Mouse (Mus musculus) frontal cortex, postnatal 14 days (tissue): ENCODE data around the gene Slc35a5.
A peak's percentile ranks its signal among the peaks of the same experiment; 100 is the strongest.

ENCODE experiments used
- DNase-seq, 2 experiments: peaks; one replicate each; pipeline ENCODE4 v3.0.0; 2022; ENCODE audit warnings: low spot score in 2 of 2

The Slc35a5 gene

GRCm38 (mm10) chr16:45158522-45159388, at the start of gene Slc35a5, which contains the start of gene Atg3:
Gene Slc35a5, minus strand, starts transcription at chr16:45158706.
Gene Atg3, plus strand, starts transcription at chr16:45158785.
- peak; percentile 91 to 94 for DNase-seq

GRCm38 (mm10) chr16:45204859-45205670, 46.6 kb upstream of the Slc35a5 start:
- DNase-seq, result no peak

DNA sequence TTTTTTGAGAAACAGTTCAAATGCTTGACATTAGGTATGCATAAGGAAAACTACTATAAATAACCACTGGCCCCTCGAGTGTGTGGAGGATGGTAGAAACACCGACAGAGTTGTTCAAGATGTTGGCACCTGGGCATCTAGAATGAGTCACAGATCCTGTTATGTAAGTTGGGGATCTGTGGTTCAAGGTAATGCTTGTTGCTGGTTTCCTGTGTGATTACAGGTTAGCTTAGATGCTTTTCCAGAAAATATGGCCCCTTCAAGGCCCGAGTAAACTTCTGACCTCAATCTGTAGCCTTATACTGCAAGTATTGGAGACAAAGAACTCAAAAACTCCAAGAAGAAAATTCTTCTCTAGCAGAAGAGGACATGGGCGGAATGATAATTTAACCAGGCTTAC, 45.9 kb upstream of the Slc35a5 start:
- DNase-seq, result no peak

- DNase-seq, result no peak
Measured at GRCm38 (mm10) chr16:45201395-45201794, 42.9 kb upstream of the Slc35a5 start.

- peak; percentile 26 to 63 for DNase-seq
Measured at GRCm38 (mm10) chr16:45196816-45197215, 38.3 kb upstream of the Slc35a5 start.

GRCm38 (mm10) chr16:45192613-45193012, 34.1 kb upstream of the Slc35a5 start:
- DNase-seq, result peak; percentile 29 to 73

- DNase-seq, result no peak
Measured at GRCm38 (mm10) chr16:45181824-45182223, 23.3 kb upstream of the Slc35a5 start.

DNA sequence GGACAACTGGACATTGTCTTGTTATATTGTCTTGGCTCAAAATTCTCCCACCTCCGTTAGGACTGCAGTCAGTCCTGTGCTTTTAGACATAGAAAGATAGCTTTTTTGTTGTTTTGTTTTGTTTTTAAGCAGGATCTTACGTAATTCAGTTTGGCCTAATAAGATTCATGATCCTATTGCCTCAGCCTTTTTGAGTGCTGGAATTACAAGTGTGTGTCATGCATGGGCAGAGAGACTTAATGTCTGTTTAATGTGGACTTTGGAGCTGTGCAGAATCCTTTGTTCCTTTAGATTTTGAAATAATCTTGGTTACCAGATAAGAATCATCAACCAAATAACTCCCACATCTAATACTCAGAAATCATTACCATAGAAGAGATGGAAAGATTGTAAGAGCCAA, 20.0 kb upstream of the Slc35a5 start:
- no peak for DNase-seq

DNA sequence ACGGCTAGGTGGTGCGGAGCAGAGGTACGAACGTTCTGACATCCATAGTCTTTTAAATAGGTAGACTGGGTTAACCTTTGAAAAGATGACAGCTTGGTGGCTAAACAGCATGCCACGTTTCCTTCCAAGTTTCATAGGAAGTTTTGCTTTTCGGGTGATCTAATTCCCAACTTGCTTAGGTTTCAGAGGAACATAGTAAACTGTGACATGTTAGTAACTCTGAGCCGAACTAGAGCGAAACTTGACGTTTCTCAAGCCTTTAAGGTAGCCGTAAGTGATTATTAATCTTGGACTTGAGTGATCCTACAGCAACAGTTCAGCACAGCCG, 847 bp upstream of the Slc35a5 start:
- no peak for DNase-seq

DNA sequence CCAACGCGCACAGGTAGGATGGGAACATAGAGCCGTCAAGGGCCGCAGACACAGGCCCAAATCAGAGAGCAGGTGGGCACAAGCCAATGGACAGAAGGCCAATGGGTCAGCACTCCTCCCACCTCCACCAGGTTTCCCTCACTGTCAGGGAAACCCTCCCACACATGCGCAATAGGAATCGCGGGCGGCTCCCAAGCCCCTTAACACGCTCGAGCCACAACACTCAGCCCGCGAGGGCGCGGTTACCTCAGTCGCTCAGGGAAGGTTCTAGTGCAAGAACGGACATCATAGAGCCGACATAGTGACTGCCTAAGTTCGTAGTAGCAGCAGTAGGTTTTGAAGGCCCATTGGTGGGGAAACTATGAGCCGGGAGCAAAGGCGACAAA, 377 bp downstream of the Slc35a5 start:
- peak; percentile 57 to 62 for DNase-seq

DNA sequence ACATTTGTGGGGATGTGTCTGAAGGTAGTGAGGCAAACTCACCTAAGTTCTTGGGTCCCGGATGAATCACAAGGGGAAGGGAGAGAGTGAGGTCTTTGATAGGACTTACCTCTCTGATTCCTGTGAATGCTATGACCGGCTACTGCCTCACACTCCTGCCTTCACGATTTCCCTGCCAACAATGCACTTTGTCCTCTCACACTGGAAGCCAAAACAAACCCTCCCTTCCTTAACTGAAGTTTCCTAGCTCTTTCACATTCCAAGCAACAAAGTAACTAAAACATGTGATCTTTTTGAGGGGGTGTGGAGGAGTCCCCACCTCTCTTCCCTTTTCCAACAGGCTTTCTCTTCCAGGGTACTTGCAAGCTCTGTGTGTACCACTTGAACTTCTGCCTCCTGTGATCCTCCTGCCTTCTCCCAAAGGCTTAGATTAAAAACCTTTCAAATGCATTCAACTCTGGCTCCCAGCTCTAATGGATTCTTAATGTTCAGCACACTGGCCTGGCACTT, 3.7 kb downstream of the Slc35a5 start:
- no peak for DNase-seq

- DNase-seq, result no peak
Measured at GRCm38 (mm10) chr16:45148488-45149082, 9.9 kb downstream of the Slc35a5 start.

DNA sequence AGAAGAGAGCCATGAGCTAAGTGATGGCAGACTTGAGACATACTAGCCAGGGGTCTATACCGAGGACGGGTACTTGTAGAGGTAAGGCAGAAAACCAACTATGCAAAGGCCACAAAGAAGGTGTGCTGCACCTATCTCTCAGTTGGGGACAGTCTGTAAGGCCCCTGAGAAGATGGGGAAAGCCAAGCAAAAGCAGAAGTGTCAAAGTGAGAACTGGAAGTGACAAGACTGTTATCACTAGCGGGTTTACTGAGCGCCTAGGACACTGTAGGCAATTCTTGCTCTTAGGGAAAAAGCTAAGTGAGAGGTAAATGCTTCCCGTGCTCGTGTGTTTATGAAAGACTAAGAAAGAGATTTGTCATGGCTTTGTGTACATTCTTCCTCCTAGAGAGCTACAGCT, 13.4 kb downstream of the Slc35a5 start:
- DNase-seq, result no peak

DNA sequence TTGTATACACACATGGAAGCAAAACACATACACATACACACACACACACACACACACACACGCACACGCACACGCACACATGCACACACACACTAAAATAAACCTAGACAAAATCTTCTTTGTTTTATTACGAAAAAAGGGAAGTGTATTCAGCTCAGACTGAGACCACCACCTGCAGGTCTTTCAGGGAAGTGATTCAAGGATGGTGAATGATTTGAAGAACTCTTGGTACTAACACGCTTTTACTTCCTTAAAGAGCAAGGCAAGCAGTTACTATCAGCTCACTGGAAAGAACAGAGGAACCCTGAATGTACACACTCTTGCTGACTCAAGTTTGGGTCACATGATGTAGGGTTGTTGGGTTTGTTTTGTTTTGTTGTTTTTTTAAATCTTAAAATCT, 15.9 kb downstream of the Slc35a5 start:
- no peak for DNase-seq

- no peak for DNase-seq
Measured at GRCm38 (mm10) chr16:45141711-45142110, 16.8 kb downstream of the Slc35a5 start.

DNA sequence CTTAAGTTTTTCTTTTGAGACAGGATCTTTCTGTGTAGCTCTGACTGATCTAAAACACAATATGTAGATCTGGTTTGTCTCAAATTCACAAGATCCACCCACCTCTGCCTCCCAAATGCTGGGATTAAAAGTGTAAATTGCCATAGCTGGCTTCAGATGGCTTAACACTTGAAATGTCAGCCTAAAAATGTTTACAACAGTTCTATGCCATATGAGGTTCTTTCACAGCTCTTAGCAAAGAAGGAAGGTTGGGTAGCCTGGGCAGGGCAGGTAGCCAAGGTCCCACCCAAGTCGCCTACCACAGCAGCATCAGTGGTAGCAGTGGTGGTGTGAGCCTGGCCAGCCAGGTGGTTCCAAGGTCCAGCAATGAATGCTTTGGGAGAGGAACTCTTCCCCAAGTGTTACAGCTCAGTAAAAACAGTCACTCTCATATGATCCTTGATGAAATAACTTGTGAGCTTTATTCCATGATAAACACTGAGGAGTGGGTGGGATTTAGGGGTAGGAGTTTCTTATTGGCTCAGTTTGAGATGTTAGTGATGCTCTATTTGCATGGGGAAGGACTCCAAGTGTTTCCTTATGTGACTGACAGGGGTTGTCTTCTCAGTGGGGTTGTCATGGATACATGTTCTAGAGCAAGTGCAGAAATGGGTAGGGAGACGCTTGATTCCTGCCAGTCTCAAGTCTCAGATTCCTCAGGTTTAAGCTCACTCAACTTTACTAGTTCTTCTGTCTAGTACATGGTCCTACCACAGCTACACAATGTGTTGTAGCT, 30.4 kb downstream of the Slc35a5 start:
- DNase-seq, result no peak

- no peak for DNase-seq
Measured at GRCm38 (mm10) chr16:45124230-45125203, 34.0 kb downstream of the Slc35a5 start.

DNA sequence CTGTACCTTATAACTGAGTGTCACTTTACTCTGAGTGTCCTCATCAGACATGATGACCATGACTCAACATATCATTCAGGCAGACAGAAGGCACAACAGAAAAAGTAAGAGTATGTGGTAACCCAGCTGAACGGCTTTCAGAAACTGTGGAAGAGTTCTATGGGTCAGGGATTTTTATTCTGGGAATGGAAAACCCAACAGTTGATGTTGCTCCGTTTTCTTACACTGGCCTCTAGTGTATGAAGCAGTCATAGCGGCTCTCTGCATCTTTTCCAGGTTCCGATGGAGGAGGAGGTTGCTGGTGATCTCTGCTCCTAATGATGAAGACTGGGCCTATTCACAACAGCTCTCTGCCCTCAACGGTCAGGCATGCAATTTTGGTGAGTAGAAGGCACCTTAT, 35.9 kb downstream of the Slc35a5 start:
- DNase-seq, result no peak

- no peak for DNase-seq
Measured at GRCm38 (mm10) chr16:45120844-45121425, 37.6 kb downstream of the Slc35a5 start.

GRCm38 (mm10) chr16:45118760-45119159, 39.7 kb downstream of the Slc35a5 start:
- no peak for DNase-seq
